Mouse (Mus musculus) limb, embryonic 11.5 days (tissue): ENCODE measurements at regions not wholly inside any gene's neighbourhood (a gene's known extent, or its start where the extent isn't known, plus 50 kb on each side); places are given as distances from the start of the nearest gene placed in this dataset. TPM values are rescaled to one million over a fixed set of nuclear protein-coding genes. Genes with fewer than 3 reads are reported as not detected.
A peak's percentile ranks its signal among the peaks of the same experiment; 100 is the strongest.

Experiments used
- ATAC-seq: fragments of 200-750 bp; cut with Nextera tagmentation; 2 replicates; pipeline ENCODE4 v1.8.0; 2017; ENCODE audit warnings: low read depth; ENCODE audit not compliant: insufficient number of reproducible peaks, low FRiP score, low TSS enrichment
- DNase-seq: peaks from one replicate; pipeline ENCODE4 v3.0.0-alpha.2; 2015; ENCODE audit warnings: low spot score
- H3K27ac ChIP-seq: fragments of 300-500 bp; sonication (generic); replicated peaks from 2 replicates; pipeline ENCODE4 v1.5.1; 2014; ENCODE audit warnings: low read depth, mild to moderate bottlenecking, low read length
- H3K27me3 ChIP-seq: fragments of 300-500 bp; sonication (generic); 2 replicates; pipeline ENCODE4 v1.6.1; 2014; ENCODE audit warnings: mild to moderate bottlenecking, low read length, mixed read lengths; ENCODE audit not compliant: control insufficient read depth, insufficient read depth
- H3K36me3 ChIP-seq: fragments of 300-500 bp; sonication (generic); 2 replicates; pipeline ENCODE4 v1.6.1; 2014; ENCODE audit warnings: mild to moderate bottlenecking, low read length, moderate library complexity, mixed read lengths; ENCODE audit not compliant: control insufficient read depth, insufficient read depth
- H3K4me1 ChIP-seq: fragments of 300-500 bp; sonication (generic); 2 replicates; pipeline ENCODE4 v1.6.1; 2014; ENCODE audit warnings: low read length, mixed read lengths; ENCODE audit not compliant: control insufficient read depth, insufficient read depth
- H3K4me2 ChIP-seq: fragments of 300-500 bp; sonication (generic); 2 replicates; pipeline ENCODE4 v1.6.1; 2014; ENCODE audit warnings: low read depth, mild to moderate bottlenecking, moderate library complexity; ENCODE audit not compliant: severe bottlenecking
- H3K4me3 ChIP-seq: fragments of 300-500 bp; sonication (generic); 2 replicates; pipeline ENCODE4 v1.5.1; 2014; ENCODE audit warnings: low read depth, low read length
- H3K9ac ChIP-seq: fragments of 300-500 bp; sonication (generic); 2 replicates; pipeline ENCODE4 v1.6.1; 2014; ENCODE audit warnings: mild to moderate bottlenecking, low read length
- H3K9me3 ChIP-seq: fragments of 300-500 bp; sonication (generic); 2 replicates; pipeline ENCODE4 v1.6.1; 2016; ENCODE audit warnings: low read length; ENCODE audit not compliant: control insufficient read depth
- WGBS: fragments of 180-500 bp; shearing (Covaris S2); extraction: QIAGEN DNeasy Blood & Tissue Kit; methylation state at CpG from one replicate; pipeline ENCODE4 v1.1.7; 2014; 5-methylcytosine and 5-hydroxymethylcytosine counted together
- microRNA-seq: library from miRNA; unstranded; fragments of <30 nt; microRNA quantifications from one replicate; pipeline ENCODE4, GENCODE M21; 2016

- Histone ChIP-seq H3K36me3 (no peaks in the 10 kb centered on the region), H3K27ac (no peak overlapping the region), H3K4me2 (no peak overlapping the region), H3K27me3 (no peaks in the 10 kb centered on the region), H3K9me3 (no peaks in the 10 kb centered on the region), H3K4me1 (peaks cover 4% of the 10 kb centered on the region; the same call in 1 of the 2 replicates), H3K4me3 (no peak overlapping the region), H3K9ac (no peak overlapping the region; the same call in 1 of the 2 replicates)
- 29% methylated on average over 10 of the region's 10 CpGs for WGBS
- no peak for ATAC-seq
- DNase-seq, result peak; percentile 43
Measured at GRCm38 (mm10) chr17:64538520-64538953, 62.0 kb upstream of the Man2a1 start.

- ATAC-seq (no peak), DNase-seq (no peak)
- Histone ChIP-seq H3K9me3 (no peaks in the 10 kb centered on the region), H3K27me3 (no peaks in the 10 kb centered on the region), H3K27ac (no peak overlapping the region), H3K4me2 (no peak overlapping the region), H3K9ac (no peak overlapping the region), H3K4me3 (no peak overlapping the region), H3K36me3 (no peaks in the 10 kb centered on the region), H3K4me1 (peaks cover 4% of the 10 kb centered on the region; the same call in 1 of the 2 replicates)
- WGBS, result 80% methylated on average over 8 of the region's 8 CpGs
Measured at GRCm38 (mm10) chr17:64540411-64540810, 60.1 kb upstream of the Man2a1 start.

DNA sequence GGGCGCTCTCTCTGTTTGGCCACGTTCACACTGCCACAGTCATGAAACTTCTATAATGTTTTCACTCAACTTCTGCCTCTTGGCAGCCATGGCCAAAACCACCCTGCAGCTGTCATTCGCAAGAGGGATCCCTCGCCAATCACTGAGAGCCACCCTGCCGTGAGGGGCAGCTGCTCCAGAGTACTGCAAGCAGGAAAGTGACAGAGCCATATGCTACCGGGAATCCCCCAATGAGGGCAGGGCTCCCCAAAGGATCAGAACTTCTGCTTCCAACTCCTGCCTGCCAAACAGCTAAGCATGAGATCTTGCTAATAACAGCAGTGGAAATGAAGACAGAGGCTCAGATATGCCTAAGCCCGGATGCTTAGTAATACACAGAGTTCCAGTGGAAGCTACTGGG, 52.0 kb upstream of the Man2a1 start:
- DNase-seq (no peak), ATAC-seq (no peak)
- H3K27me3 ChIP-seq, result no peaks in the 10 kb centered on the region
- WGBS, result 53% methylated on average over 7 of the region's 7 CpGs
- no peak overlapping the region for H3K9ac ChIP-seq
- H3K4me2 ChIP-seq, result no peak overlapping the region
- no peaks in the 10 kb centered on the region for H3K4me1 ChIP-seq
- H3K27ac ChIP-seq, result no peak overlapping the region
- no peaks in the 10 kb centered on the region for H3K9me3 ChIP-seq
- no peaks in the 10 kb centered on the region for H3K36me3 ChIP-seq
- no peak overlapping the region for H3K4me3 ChIP-seq

DNA sequence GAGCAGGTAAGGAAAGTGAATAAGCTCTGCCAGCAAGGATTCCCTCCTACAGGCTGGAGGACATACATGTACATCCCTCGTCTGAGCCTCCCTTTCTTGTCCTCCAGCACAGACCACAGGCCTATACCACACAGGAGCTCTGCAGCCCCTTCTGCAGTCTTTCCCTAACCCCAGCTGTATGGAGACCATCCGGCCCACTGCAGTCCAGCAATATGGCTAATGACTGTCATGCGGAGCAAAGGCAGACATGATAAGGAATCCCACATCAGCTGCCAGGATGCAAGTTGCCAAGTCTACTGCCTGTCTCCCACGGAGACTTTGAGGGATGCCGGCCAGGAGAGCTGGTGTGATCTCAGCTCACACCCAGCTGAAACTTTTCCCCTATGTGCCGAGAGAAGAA, 50.5 kb upstream of the Man2a1 start:
- Histone ChIP-seq H3K4me3 (no peak overlapping the region), H3K9me3 (no peaks in the 10 kb centered on the region), H3K36me3 (no peaks in the 10 kb centered on the region), H3K4me2 (no peak overlapping the region), H3K27me3 (no peaks in the 10 kb centered on the region), H3K9ac (no peak overlapping the region), H3K27ac (no peak overlapping the region), H3K4me1 (no peaks in the 10 kb centered on the region)
- 74% methylated on average over 6 of the region's 6 CpGs for WGBS
- ATAC-seq, result no peak
- DNase-seq, result no peak

Small RNA genes lying in the stretch of these regions (microRNA-seq; reads per million reads assigned to microRNA genes)
- not detected for gene Mir6420
